ENCODE assay signal across 8 mouse cellular contexts in genomic region chr7:69949647-69950121, GRCm38 (mm10).
DNase-seq lines count a peak whose midpoint lies in the region; ATAC-seq lines count a peak whose summit lies in the region.

No protein-coding gene starts in this region.

- no peak overlapping the region for H3K4me3 ChIP-seq in hindbrain, embryonic 11.5 days (ENCODE audit: low read depth, low read length)
- H3K4me3 ChIP-seq in hindbrain, embryonic 10.5 days: no peak overlapping the region
- H3K4me3 ChIP-seq in embryonic facial prominence, embryonic 14.5 days (ENCODE audit: low read depth, low read length): no peak overlapping the region
- no peak overlapping the region for H3K4me3 ChIP-seq in neural tube, embryonic 13.5 days
- no peak overlapping the region for H3K4me3 ChIP-seq in heart, embryonic 11.5 days (ENCODE audit: low read depth, low read length)
- H3K4me3 ChIP-seq in liver, embryonic 11.5 days (ENCODE audit: low read depth, low read length): no peak overlapping the region

- H3K9ac ChIP-seq in hindbrain, embryonic 11.5 days (ENCODE audit: low read depth, low read length): no peak overlapping the region
- H3K9ac ChIP-seq in embryonic facial prominence, embryonic 14.5 days (ENCODE audit: low read depth, low read length): no peak overlapping the region
- no peak overlapping the region for H3K9ac ChIP-seq in neural tube, embryonic 13.5 days
- H3K9ac ChIP-seq in heart, embryonic 11.5 days (ENCODE audit: low read depth, low read length): no peak overlapping the region
- no peak overlapping the region for H3K9ac ChIP-seq in liver, embryonic 11.5 days (ENCODE audit: low read depth, low read length)

- H3K4me2 ChIP-seq in hindbrain, embryonic 11.5 days (replicated peaks; ENCODE audit: low read depth, low read length): no peak overlapping the region
- H3K4me2 ChIP-seq in embryonic facial prominence, embryonic 14.5 days (ENCODE audit: low read depth, low read length): no peak overlapping the region
- peak overlapping the region; percentile 3; the same call in 1 of the 2 replicates for H3K4me2 ChIP-seq in neural tube, embryonic 13.5 days
- no peak overlapping the region for H3K4me2 ChIP-seq in heart, embryonic 11.5 days
- H3K4me2 ChIP-seq in liver, embryonic 11.5 days: no peak overlapping the region

- peaks cover 16% of the 10 kb centered on the region; the same call in 1 of the 2 replicates for H3K27me3 ChIP-seq in hindbrain, embryonic 11.5 days (ENCODE audit: control insufficient read depth, insufficient read depth, low read length)
- H3K27me3 ChIP-seq in hindbrain, embryonic 10.5 days (ENCODE audit: insufficient read depth, poor library complexity, severe bottlenecking): peaks cover 50% of the 10 kb centered on the region
- no peaks in the 10 kb centered on the region for H3K27me3 ChIP-seq in embryonic facial prominence, embryonic 14.5 days (replicated peaks; ENCODE audit: control insufficient read depth, insufficient read depth, low read length)
- H3K27me3 ChIP-seq in neural tube, embryonic 13.5 days: peaks cover 91% of the 10 kb centered on the region
- H3K27me3 ChIP-seq in heart, embryonic 11.5 days (ENCODE audit: control insufficient read depth, insufficient read depth, low read length): no peaks in the 10 kb centered on the region
- no peaks in the 10 kb centered on the region for H3K27me3 ChIP-seq in liver, embryonic 11.5 days (replicated peaks; ENCODE audit: control insufficient read depth, insufficient read depth, low read length)

- no peaks in the 10 kb centered on the region for H3K9me3 ChIP-seq in hindbrain, embryonic 11.5 days (ENCODE audit: control insufficient read depth, low read length)
- no peaks in the 10 kb centered on the region for H3K9me3 ChIP-seq in hindbrain, embryonic 10.5 days
- no peaks in the 10 kb centered on the region for H3K9me3 ChIP-seq in embryonic facial prominence, embryonic 14.5 days (ENCODE audit: control insufficient read depth, low read length)
- H3K9me3 ChIP-seq in neural tube, embryonic 13.5 days: no peaks in the 10 kb centered on the region
- no peaks in the 10 kb centered on the region for H3K9me3 ChIP-seq in heart, embryonic 11.5 days (replicated peaks; ENCODE audit: control insufficient read depth, low read length)
- H3K9me3 ChIP-seq in liver, embryonic 11.5 days (ENCODE audit: control insufficient read depth, low read length): no peaks in the 10 kb centered on the region

- no peaks in the 10 kb centered on the region for H3K36me3 ChIP-seq in hindbrain, embryonic 11.5 days (ENCODE audit: control insufficient read depth, insufficient read depth, low read length)
- H3K36me3 ChIP-seq in hindbrain, embryonic 10.5 days: no peaks in the 10 kb centered on the region
- H3K36me3 ChIP-seq in embryonic facial prominence, embryonic 14.5 days (ENCODE audit: control insufficient read depth, insufficient read depth, low read length): no peaks in the 10 kb centered on the region
- no peaks in the 10 kb centered on the region for H3K36me3 ChIP-seq in neural tube, embryonic 13.5 days
- H3K36me3 ChIP-seq in heart, embryonic 11.5 days (ENCODE audit: control insufficient read depth, insufficient read depth, low read length): no peaks in the 10 kb centered on the region
- no peaks in the 10 kb centered on the region for H3K36me3 ChIP-seq in liver, embryonic 11.5 days (ENCODE audit: control insufficient read depth, insufficient read depth, low read length)

- DNase-seq in hindbrain, embryonic 11.5 days (ENCODE audit: low spot score): peak; percentile 9
- no peak for DNase-seq in hindbrain, embryonic 10.5 days (ENCODE audit: low spot score)
- DNase-seq in embryonic facial prominence, embryonic 14.5 days (ENCODE audit: low spot score): peak; percentile 36
- DNase-seq in kidney, adult 8-10 months: peak; percentile 14 to 17
- no peak for DNase-seq in ovary, postnatal 36 days (ENCODE audit: low spot score)
- no peak for DNase-seq in liver, embryonic 11.5 days (ENCODE audit: low spot score)

- WGBS in hindbrain, embryonic 11.5 days: 40% methylated on average over 10 of the region's 10 CpGs
- WGBS in hindbrain, embryonic 10.5 days: 51% methylated on average over 10 of the region's 10 CpGs
- 48% methylated on average over 10 of the region's 10 CpGs for WGBS in embryonic facial prominence, embryonic 14.5 days
- WGBS in neural tube, embryonic 13.5 days: 20% methylated on average over 10 of the region's 10 CpGs
- 75% methylated on average over 10 of the region's 10 CpGs for WGBS in heart, embryonic 11.5 days (ENCODE audit: insufficient replicate concordance)
- WGBS in liver, embryonic 11.5 days: 72% methylated on average over 10 of the region's 10 CpGs

- H3K27ac ChIP-seq in hindbrain, embryonic 11.5 days (ENCODE audit: low read depth, low read length): no peak overlapping the region
- H3K27ac ChIP-seq in hindbrain, embryonic 10.5 days: no peak overlapping the region
- H3K27ac ChIP-seq in embryonic facial prominence, embryonic 14.5 days (replicated peaks; ENCODE audit: low read depth, low read length): no peak overlapping the region
- H3K27ac ChIP-seq in neural tube, embryonic 13.5 days (replicated peaks): no peak overlapping the region
- H3K27ac ChIP-seq in heart, embryonic 11.5 days (ENCODE audit: low read depth, low read length): no peak overlapping the region
- no peak overlapping the region for H3K27ac ChIP-seq in liver, embryonic 11.5 days (ENCODE audit: low read depth, low read length)

- ATAC-seq in hindbrain, embryonic 11.5 days (ENCODE audit: low FRiP score): no peak
- no peak for ATAC-seq in embryonic facial prominence, embryonic 14.5 days (ENCODE audit: low read depth)
- peak; percentile 67 for ATAC-seq in neural tube, embryonic 13.5 days (ENCODE audit: low read depth)
- no peak for ATAC-seq in heart, embryonic 11.5 days (replicated peaks; ENCODE audit: insufficient number of reproducible peaks, low FRiP score, low TSS enrichment)
- ATAC-seq in liver, embryonic 11.5 days (replicated peaks; ENCODE audit: low FRiP score): no peak

- H3K4me1 ChIP-seq in hindbrain, embryonic 11.5 days (replicated peaks; ENCODE audit: control insufficient read depth, insufficient read depth, low read length): 0 out of 2 replicates have a peak, but pooled peaks cover 2% of the 10 kb centered on the region
- H3K4me1 ChIP-seq in hindbrain, embryonic 10.5 days (replicated peaks): peaks cover 17% of the 10 kb centered on the region
- 0 out of 2 replicates have a peak, but pooled peaks cover 3% of the 10 kb centered on the region for H3K4me1 ChIP-seq in embryonic facial prominence, embryonic 14.5 days (ENCODE audit: control insufficient read depth, insufficient read depth, low read length)
- H3K4me1 ChIP-seq in neural tube, embryonic 13.5 days (replicated peaks): peaks cover 10% of the 10 kb centered on the region
- no peaks in the 10 kb centered on the region for H3K4me1 ChIP-seq in heart, embryonic 11.5 days (ENCODE audit: control insufficient read depth, insufficient read depth, low read length)
- H3K4me1 ChIP-seq in liver, embryonic 11.5 days (replicated peaks; ENCODE audit: control insufficient read depth, insufficient read depth, low read length): no peaks in the 10 kb centered on the region

Comparison
In these comparisons a context has a peak if more than half of its experiments do, and no peak if none do; other contexts are left out.
1. DNase-seq: peak in hindbrain, embryonic 11.5 days (single experiment), embryonic facial prominence, embryonic 14.5 days (single experiment) and kidney, adult 8-10 months (2 of 2); none in hindbrain, embryonic 10.5 days (single experiment), ovary, postnatal 36 days (single experiment) and liver, embryonic 11.5 days (single experiment).